Mouse (Mus musculus): ENCODE results near the gene Tanc2.

Tanc2 gene

DNA sequence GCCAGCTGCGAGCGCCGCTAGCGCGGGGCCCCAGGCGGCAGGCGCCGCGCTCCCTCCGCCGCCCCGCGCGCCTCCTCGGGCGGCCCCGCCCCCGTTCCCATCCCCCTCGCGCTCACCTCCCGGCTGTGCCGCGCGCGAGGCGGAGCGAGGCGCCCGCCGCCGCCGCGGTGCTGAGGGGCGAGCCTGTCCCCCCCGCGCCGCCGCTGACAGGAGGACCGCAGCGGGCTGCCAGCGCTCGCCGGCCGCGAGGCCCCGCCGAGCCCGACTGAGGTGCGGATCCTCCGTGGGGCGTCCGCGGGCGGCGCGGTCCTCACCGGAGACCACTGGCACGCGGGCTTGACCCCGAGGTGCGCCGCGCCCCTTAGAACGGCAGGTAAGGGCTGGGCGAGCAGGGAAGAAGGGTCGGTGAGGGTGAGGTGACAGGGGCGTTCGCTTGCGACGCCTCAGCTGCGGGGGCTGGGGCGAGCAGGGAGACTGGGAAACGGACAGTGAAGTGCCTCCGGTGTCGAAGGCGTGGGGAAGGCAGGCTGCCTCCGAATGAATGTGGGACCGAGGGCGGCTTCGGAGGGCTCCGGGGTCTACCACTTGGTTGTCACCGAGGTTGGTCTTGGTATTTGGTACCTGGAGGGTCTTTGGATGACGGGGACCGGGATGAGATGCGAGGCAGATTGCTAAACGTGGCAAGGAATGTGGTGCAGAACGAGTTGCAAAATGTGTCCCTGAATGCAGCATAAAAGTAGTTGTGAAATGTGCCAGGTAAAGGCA, at the start of gene Tanc2:
Gene Tanc2 (plus strand): TSS at position 110 of the 765 bp plus-strand sequence.
- no peak for DNase-seq (ENCODE audit: low spot score)

DNA sequence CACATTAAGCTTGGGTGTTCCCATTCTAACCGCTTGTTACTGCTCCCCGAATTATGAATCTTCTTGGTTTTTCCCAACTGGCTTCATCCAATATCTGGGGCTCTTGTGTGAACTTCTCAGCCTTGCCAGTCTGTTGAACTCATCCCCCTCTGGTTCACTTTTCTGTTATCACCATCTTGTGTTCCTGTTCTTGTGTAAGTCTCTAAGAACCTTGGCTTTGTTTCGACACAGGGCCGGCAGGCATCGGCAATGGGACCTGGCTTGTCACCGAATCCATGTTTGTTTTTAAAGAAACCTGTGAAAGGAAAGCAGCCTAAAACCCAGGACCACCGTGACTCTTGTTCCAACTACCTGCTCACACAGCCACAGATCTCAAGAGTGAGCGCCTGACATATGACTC, 49.0 kb upstream of the Tanc2 start:
- DNase-seq (ENCODE audit: low spot score) = no peak

DNA sequence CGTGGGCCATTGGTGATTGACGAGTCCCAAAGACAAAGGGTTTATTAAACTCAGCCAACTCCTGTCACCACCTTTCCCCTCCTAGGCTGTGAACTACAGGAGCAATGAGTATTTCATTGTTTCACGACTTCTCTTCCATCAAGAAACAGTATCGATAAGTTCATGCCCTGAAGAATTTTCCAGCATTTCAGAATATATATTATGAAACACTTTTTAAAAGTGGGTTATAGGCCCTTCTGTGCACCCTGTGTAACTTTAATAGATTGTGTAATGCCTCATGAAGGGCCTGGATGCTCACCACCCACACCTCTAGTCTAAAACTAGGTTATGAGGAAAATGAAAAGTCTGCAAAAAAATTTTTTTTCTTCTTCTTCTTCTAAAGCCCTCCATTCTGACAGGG, 48.4 kb upstream of the Tanc2 start:
- no peak for DNase-seq (ENCODE audit: low spot score)

DNA sequence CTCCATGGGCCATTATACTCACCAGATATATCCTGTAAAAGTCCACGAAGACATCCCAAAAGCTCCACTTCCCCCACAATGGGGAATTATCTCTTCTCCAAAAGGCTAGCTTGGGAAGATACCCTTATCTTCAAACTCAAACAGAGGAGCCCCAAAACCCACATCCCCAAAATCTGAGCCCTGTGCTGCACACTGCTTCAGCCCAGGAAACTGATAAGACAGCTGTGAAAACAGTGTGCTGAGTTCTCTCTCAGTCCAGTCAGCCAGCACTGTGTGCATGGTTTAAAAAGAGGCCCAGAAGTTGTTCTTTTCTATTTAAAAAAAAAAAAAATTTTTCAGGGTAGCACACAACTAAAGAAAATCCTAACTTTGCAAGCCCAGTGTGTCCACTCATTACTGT, 47.7 kb upstream of the Tanc2 start:
- DNase-seq (ENCODE audit: low spot score) = no peak

DNA sequence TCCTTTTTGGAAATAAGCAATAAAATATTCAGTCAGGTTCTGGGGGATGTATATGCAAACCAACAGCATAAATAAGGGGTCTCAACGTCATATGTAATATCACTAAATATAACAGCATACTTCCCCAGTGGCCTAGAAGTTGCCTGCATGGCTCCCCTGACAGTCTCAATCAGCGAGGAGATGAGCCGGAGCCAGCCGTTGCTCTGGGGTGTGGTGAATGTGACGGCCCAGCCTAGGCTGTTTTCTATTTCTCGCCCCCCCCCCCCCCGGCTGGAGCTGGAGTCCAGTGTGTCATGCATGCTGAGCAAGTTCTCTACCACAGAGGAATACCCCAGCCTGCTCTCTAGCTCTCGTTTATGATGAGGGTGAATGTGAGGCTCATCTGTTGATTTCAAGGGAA, 44.0 kb upstream of the Tanc2 start:
- DNase-seq (ENCODE audit: low spot score) = no peak

DNA sequence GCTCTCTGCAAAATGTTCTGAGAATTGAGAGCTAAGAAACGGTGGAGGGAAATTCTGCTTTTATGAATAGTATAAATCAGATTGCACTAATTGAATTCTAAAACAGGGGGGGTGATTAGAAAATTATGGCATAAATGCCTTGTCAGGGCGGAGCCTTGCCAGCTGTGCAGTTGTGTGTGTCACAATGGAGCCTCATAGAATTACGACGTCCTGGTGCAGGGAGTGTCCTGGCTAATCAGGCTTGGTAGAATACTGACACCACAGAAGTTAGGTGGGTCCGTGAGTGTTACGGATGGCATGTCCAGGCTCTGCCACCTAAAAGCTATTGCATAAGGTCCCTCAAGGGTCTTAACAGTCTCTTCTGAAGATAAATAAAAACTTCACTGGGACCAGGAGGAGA, 43.4 kb upstream of the Tanc2 start:
- DNase-seq (ENCODE audit: low spot score) = no peak

DNA sequence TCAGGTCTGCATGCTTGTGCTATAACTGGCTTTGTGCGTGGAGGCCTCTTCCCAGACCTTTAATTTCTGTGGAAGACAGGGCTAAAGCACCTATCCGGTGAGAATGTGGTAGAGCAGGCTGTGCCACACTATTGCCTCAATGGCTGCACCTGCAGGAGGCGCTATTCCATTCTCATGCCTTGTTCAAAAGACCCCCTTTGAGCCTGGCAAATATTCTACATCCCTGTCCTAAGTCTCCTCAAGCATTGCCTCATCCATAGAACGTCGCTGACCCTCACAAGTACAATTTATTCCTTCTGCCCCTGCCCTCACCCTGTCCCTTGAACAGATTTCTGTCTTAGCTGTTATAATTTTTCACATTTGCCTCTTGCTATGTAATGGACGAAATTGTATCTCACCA, 41.4 kb upstream of the Tanc2 start:
- no peak for DNase-seq (ENCODE audit: low spot score)

DNA sequence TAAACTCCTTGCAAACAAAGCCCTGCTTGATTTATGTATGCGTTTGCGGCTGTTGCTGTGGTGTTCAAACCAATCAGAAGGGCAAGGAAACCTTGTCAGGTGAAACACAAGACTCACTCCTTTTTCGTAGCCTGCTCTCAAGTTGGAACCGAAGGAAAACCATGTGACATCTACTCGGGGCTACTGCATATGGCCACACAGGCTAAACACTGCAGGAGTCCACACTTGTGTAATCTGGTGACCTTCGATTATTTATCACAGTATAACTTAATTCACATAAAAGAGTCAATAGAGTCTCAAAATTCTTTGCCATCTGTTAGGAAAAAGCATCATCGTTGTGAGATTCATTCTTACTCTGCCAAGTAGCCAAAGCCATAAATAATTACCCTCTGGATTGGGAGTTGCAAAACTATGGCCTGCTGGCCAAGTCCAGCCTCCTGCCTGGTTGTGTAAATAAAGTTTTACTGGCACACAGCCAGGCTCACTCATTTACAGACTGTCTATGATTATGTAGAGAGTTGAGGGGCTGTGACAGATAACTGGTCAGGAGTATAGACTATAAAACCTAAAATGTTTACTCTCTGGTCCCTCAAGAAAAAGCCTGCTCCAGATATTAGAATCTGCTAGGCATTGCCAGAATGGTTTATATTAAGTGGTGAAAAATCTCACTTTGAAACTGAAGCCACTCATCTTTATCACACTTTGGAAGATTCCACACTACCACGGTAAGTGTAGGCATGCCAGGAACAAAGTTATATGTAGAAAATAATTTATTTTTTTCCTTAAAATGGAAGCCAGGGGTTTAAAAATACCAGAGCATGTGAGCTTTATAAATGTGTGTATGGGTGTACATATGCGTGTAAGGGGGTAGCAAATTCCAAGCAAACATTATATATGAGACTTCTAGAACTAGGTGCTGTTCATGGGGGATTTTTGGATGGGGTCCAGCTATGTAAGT, 40.3 kb upstream of the Tanc2 start:
- peak; percentile 32 for DNase-seq (ENCODE audit: low spot score)

DNA sequence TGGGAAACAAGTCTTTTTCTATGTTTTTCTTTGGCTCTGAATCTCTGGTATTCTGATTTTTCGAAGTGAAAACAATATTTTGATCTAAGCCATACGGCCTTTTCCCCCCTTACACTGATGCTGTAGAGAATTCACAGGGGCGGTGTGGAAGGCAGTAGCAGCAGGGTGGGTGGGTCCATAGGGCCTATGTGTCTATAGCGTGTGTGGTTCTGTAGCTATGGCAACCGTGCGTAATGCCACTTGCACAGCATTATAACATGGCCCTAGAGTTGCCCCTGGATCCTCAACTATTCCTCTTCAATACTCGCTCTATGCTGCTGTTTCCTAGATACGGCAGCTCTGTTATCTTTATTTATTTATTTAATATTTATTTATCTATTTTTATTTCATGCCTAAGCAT, 32.5 kb upstream of the Tanc2 start:
- no peak for DNase-seq (ENCODE audit: low spot score)

DNA sequence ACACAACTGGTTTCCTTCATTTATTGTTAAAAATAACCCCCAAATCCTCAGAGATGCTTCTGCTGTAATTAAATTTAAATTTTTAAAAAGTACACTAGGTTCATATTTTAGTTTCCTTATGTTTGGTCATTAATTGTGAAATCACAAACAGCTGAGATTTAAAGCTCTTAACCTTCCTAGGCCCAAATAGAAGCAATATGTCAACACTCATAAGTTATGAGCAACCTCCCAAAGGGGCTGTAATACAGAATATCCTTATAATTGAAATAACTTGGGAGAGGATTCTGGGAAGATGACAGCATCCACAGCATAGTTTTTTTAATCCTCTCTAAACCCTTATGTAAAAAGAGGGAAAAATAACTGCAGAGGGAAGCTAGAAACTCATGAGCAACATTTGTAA, 31.7 kb upstream of the Tanc2 start:
- DNase-seq (ENCODE audit: low spot score) = no peak

DNA sequence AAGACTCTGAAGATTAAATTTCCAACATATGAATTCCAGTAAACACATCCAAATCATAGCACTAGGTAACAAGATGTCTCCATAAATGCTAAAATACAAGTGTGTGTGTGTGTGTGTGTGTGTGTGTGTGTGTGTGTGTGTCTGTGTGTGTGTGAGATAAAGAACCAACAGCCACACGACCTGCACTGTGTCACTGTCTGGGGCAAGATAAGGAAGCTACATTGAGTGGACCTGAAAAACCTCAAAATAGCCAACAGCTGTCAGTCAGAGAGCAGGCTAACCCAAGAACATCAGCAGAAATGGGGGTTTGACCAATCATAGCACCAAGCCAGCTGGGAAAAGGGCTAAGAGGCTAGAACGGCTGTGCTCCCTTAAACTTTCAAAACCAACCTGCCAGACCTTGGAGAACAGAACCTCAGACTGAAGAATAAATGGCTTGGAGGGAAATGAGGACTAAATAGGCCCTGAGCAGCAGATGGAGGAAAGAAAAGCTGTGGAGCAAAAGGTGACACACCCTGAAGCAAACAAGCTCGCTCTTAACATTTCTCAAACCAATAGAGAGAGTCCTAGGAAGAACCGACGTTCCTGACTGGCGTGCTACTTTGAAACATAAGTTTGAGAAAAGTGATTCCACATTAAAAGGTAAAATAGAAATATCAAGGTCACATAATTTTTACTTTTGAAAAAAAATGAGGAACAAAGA, 30.8 kb upstream of the Tanc2 start:
- no peak for DNase-seq (ENCODE audit: low spot score)

DNA sequence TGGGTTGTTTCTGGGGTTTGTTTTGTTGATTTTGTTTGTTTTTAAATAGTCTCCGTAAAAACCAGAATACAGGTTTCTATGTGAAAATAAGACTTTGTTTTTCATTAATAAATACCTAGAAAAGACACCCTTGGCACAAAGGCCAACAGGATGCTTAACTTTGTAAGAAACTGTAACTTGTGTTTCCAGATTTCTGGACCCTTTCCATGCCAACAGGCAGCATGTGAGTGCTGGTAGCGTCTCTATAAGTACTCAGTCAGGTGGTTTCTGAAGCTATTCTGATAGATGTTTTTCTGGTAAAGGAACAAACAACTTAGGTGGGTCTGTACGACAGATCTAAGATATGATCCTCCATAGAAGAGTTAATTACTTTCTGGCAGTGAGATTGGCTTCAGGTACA, 26.2 kb upstream of the Tanc2 start:
- no peak for DNase-seq (ENCODE audit: low spot score)

DNA sequence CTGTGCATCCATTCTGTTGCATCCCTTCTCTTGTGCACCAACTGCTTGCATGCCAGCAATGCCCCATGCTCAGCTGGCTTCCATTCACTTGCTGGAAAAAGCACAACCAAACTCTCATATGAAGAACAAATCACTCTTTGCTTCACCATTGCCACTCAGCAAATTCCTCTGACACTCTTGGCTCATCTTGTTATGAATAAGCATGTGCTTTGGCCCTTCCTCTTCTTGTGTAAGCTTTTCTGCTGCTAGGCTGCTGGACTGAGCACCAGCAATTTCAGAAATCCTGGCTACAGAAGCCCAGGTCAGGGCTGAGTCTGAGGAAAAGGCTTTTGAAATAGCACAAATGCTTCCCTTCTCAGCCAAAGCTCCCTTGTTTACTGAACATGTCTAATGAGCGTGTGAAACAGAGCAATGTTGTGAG, 22.6 kb upstream of the Tanc2 start:
- DNase-seq (ENCODE audit: low spot score) = no peak

DNA sequence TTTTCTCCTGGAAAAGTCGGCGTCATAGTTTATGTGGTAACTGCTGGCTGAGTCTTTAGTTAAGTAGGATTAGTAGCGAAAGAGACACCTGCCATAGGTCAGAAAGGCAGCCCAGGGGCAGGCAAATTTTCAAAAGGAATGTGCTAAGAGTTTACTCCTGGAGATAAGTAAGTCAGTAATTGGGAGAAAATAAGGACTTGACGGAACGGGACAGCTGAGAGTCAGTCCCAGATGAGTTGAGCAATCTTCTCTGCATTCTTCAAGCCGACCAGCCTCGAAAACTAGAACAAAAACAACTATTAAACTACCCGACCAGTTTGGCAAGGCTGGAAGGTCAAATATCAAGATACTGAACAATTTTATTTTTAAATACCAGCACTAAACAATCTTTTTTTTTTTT, 17.8 kb upstream of the Tanc2 start:
- no peak for DNase-seq (ENCODE audit: low spot score)

DNA sequence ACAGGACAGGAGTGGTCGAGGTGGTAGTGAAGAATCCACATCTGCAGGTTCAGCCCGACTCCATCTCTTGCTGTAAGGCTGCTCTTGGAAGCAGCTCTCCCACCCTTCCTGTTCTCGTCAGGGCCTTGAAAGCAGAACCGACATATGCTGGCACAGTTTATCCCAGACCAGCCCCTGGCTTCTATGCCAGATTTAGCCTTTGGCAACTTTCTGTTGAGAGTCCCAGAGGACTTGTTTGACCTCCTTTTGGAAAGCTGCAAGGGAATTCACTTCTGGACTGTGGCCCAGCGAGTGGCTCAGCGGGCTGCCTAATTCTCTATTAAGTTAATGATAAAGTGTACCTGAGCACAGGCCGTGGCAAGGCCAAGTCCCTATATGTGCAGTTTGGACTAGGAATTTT, 15.5 kb upstream of the Tanc2 start:
- DNase-seq (ENCODE audit: low spot score) = peak; percentile 32

DNA sequence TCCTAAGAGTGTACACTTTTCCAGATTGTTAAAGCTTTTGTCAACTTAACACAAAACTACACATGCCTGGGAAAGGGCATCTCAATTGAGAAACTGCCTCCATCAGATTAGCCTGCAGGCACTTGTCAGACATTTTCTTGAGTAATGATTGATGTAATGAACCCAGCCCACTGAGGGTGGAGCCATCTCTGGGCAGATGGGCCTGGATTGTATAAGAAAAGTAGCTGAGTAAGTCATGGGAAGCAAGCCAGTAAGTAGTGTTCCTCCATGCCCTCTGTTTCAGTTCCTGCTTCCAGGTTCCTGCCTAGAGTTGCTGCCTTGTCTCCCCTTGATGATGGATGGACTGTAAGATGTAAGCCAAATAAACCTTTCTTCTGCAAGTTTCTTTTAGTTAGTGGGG, 12.6 kb upstream of the Tanc2 start:
- DNase-seq (ENCODE audit: low spot score) = no peak

DNA sequence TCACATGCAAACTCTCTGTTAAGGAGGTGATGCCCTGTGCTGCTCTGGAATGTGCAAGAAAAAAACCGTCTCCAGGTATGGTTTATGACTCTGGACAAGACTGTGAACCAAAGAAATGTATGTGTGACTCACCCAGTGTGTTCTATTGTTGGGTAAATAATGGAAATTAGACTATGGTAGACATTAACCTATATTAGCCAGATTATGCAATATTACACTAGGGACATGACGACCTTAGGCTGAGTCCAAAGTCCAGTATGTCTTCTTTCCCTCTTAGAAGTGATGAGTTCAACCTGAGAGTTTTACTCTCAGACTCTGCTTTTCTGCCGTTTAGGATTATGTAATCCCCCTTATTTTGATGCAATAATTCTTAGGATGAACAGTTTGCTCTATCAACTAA, 7.8 kb upstream of the Tanc2 start:
- DNase-seq (ENCODE audit: low spot score) = no peak

DNA sequence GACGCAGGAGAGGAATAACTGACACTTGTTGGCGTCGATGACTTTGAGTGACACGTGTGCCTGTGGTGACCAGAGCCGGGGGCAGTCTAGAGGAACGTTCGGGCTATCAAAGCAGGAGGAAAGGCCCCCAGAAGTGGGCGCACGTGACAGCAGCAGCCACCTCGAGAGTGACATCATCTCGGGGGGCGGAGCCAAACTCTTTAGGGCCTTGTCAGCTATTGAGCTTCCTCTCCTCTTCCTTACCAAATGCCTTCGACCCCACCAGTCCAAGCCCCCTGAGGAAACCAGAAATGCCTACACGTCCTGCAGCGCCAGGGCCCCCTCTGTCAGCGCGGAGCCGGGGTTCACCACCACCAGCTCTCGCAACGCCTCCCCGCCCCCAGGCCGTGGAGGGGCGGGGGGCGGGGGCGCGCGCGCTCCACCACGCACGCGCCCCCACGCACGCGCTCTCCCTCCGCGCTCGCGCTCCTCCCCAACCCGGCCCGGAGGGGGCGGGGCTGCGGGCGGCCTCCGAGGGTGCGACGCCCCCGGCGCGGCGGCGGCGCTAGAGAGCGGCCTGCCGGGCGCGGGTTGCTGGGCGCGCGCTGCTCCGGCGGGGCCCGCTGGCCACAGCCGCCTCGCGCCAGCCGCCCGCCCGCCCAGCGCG, 432 bp upstream of the Tanc2 start:
- DNase-seq (ENCODE audit: low spot score) = peak; percentile 88

DNA sequence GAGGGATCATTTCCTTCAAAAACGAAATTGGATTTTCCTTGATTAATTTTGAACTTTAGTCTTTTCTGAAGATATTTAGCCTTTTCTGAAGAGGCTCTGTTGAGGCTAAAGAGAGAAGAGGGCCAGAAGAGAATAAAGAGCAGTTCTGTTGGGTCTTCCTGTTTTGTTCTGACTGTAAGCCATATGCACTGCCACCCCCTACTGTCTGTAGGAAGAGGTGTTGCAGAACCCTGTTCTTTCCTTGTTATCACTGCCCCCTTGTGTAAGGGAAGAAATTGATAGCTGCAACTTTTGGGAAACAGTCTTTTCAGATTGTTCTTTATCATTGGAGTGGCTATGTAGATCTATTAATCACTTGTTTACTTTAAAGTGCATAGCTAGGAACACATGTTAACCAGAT, 2.1 kb downstream of the Tanc2 start:
- no peak for DNase-seq (ENCODE audit: low spot score)

DNA sequence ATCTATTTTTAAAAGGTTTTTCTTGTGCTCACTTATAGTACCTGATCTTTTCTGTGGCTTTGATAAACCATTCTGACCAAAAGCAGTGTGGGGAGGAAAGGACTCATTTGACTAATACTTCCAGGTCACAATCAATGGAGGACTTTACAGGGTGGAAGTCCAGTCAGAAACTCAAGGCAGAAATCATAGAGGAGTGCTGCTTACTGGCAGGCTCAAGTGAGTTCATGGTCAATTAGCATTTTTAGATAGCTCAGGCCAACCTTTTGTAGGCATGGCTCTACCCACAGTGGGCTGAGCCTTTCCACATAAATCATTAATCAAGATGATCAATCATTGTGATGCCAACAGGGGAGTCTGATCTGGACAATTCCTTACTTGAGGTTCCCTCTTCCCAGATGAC, 12.4 kb downstream of the Tanc2 start:
- DNase-seq (ENCODE audit: low spot score) = no peak

DNA sequence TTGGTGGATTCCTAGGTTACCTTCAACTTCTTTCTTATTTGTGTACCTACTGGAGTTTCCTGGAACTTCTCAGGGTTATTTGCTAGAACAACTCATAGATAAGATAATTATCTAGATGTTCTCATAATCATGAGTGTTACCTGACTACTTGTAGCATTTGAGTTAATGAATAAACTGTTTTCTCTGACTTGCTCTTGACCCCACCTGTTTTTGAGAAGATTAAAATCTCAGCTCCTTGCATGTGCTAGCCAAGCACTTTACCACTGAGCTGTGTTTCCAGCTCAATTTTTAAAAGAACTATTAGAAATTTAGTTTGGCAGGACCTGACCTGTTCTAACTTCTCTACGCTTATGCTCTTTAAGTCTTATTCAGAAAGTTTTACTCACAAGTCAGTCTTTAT, 36.4 kb downstream of the Tanc2 start:
- DNase-seq (ENCODE audit: low spot score) = no peak

DNA sequence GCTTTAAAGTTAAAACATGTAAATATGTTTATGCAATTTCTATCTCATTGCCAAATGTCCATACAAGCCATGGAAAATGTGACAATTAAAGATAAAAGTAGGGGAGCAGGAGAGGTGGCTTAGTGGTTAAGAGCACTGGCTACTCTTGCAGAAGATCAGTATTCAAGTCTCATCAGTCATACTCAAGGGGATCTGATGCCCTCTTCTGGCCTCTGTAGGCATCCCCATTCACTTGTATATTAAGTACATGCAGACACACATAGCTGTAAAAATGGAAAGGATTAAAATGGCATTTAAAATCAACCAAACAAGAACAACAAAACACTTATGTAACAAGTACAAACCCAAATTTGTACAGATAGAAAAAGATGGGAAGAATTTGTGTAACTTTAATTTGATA, 54.2 kb downstream of the Tanc2 start:
- no peak for DNase-seq (ENCODE audit: low spot score)
